7 mouse cellular contexts compared by ENCODE assay signal in genomic region chr9:96752603-96753114, GRCm38 (mm10). TPM values are rescaled to one million over a fixed set of nuclear protein-coding genes. Genes with fewer than 3 reads are reported as not detected.
DNase-seq lines count a peak whose midpoint lies in the region; ATAC-seq lines count a peak whose summit lies in the region.

TSS of gene Zbtb38 (minus strand) at chr9:96752831.

- peak; percentile 97 for DNase-seq in adrenal gland, adult 2 months
- DNase-seq in embryo, embryonic 10.5 days (ENCODE audit: low spot score) = peak; percentile 48
- peak; percentile 37 to 72 for DNase-seq in gastrocnemius, postnatal 4 days (ENCODE audit: low spot score in 2 of 2)
- peak; percentile 72 for DNase-seq in intestine, embryonic 14.5 days (ENCODE audit: low spot score)
- DNase-seq in left cerebral cortex, adult 9 months (ENCODE audit: low spot score in 2 of 2) = peak; percentile 48 to 67
- DNase-seq in right cerebral cortex, postnatal 4 days = peak; percentile 27

- H3K27me3 ChIP-seq in intestine, embryonic 14.5 days (replicated peaks; ENCODE audit: control insufficient read depth, insufficient read depth, low read length) = no peaks in the 10 kb centered on the region

- H3K4me3 ChIP-seq in intestine, embryonic 14.5 days (ENCODE audit: low read depth, low read length) = no peak within 1 kb of the TSS

- H3K27ac ChIP-seq in intestine, embryonic 14.5 days (ENCODE audit: low read depth) = peak within 1 kb of the TSS; percentile 19; the same call in 1 of the 2 replicates

- no peak within 1 kb of the TSS for H3K4me2 ChIP-seq in intestine, embryonic 14.5 days (ENCODE audit: low read length)

- peak; percentile 84 for ATAC-seq in intestine, embryonic 14.5 days (replicated peaks; ENCODE audit: low FRiP score, low TSS enrichment, low read depth)
- ATAC-seq in megakaryocyte progenitor cell, adult 5-6 weeks (replicated peaks; ENCODE audit: poor library complexity) = no peak

- 51% methylated on average over 15 of the region's 15 CpGs for WGBS in intestine, embryonic 14.5 days

- no peaks in the 10 kb centered on the region for H3K36me3 ChIP-seq in intestine, embryonic 14.5 days (ENCODE audit: control insufficient read depth, insufficient read depth, low read length)

- peaks cover 7% of the 10 kb centered on the region; the same call in 1 of the 2 replicates for H3K4me1 ChIP-seq in intestine, embryonic 14.5 days (replicated peaks; ENCODE audit: control insufficient read depth, insufficient read depth, low read length)

- H3K9ac ChIP-seq in intestine, embryonic 14.5 days (ENCODE audit: low read length) = no peak within 1 kb of the TSS

- no peaks in the 10 kb centered on the region for H3K9me3 ChIP-seq in intestine, embryonic 14.5 days (ENCODE audit: control insufficient read depth, low read length)

RNA-seq across cellular contexts. Expression of gene Zbtb38, which starts in this region (rescaled TPM):
- 10 to 100 TPM; 63.1 to 73.9 TPM for total RNA-seq in adrenal gland, adult 2 months (2021)
- 13.6 and 17.4 TPM in 2 replicates for polyA plus RNA-seq in adrenal gland, adult 2 months (2012; rRNA removed)
- 10 to 100 TPM; 15.9 to 20.1 TPM for total RNA-seq in gastrocnemius, postnatal 4 days (2021)
- polyA plus RNA-seq in intestine, embryonic 14.5 days (2014; fragmentation: Nextera tagmentation; extraction: Ambion mirVana) = 20.2 and 21.0 TPM in 2 replicates
- 23.5 and 27.8 TPM in 2 replicates for total RNA-seq in megakaryocyte progenitor cell, adult 5-6 weeks (2015)
- total RNA-seq in megakaryocyte progenitor cell, adult 5-6 weeks (2017) = 24.2 and 25.7 TPM in 2 replicates

Comparison
In these comparisons a context has a peak if more than half of its experiments do, and no peak if none do; other contexts are left out.
1. DNase-seq: peak in every context shown above with its lines; median percentile 97 in adrenal gland, adult 2 months; 72 in intestine, embryonic 14.5 days; 58 in left cerebral cortex, adult 9 months; 54 in gastrocnemius, postnatal 4 days; 48 in embryo, embryonic 10.5 days; 27 in right cerebral cortex, postnatal 4 days.